Mouse (Mus musculus) small intestine, adult 2 months (tissue): ENCODE results near the gene Socs1.

Experiments used
- CTCF ChIP-seq: fragments of 200-500 bp; IDR thresholded peaks from 2 replicates; pipeline ENCODE4 v1.5.1; 2012; ENCODE audit warnings: low read depth, mild to moderate bottlenecking, control low read depth, inconsistent platforms, low read length, moderate library complexity, mixed read lengths; ENCODE audit not compliant: insufficient replicate concordance, insufficient read length; ENCODE audit errors: extremely low read depth
- POLR2A ChIP-seq: fragments of 200-500 bp; IDR thresholded peaks from 2 replicates; pipeline ENCODE4 v1.6.1; 2012; ENCODE audit warnings: low read depth, mild to moderate bottlenecking, control low read depth, inconsistent platforms, low read length, moderate library complexity

DNA sequence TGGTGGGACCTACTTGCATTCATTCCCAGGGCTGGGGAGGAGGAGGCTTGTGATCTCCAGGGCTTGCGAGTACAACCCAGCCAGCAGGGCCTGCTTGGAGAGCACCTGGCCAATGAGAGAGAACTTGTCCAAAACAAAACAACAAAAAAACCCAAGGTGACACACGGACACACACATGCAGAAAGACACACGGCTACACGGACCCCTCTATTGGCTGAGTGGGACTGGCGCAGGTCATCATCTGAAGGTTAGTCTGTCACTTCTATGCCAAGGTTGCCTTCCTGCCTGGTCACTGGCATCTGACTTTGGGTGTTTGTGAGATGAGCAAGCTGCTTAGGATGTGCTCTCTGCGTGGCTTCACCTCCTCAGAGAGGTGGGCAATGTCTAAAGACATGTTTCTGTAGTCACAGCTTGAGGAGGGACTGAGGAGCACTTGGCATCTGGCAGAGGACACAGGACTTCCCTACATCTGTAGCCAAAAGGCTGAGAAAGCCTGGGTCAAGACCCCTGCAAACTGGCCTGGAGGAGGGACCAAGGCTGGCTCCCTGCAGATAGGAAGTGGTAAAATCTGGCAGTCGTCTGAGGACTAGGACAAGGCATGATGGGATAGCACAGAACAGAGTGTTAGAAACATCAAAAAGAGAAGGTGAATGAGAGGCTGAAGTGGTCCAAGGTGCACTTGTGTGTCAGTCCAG is 42.6 kb upstream of the Socs1 start:
- TF ChIP-seq CTCF (no peak), POLR2A (no peak)
